Mouse (Mus musculus): ENCODE data around the gene Cplx2.

DNA sequence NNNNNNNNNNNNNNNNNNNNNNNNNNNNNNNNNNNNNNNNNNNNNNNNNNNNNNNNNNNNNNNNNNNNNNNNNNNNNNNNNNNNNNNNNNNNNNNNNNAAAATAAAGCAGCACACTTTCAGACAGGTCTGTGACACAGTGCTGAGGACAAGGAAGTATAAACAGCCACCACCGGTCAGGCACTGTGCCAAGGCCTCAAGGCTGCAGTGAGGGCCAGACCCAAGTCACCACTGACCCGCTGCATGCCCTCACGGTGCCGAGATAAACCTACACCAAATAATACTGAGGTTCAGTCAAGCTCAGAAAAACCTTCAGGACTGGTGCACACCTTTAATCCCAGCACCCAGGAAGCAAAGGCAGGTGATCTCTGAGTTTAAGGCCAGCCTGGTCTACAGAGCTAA, 13.7 kb upstream of the Cplx2 start:
- TF ChIP-seq POLR2A (IDR thresholded peaks at IDR 0.05; ENCODE audit: extremely low read depth, insufficient read depth, low read length) (no peak), CTCF (IDR thresholded peaks at IDR 0.05; ENCODE audit: extremely low read depth, insufficient read depth, low read length) (no peak)

Measured in cortical plate, adult 2 months (tissue).